Mouse (Mus musculus) heart, postnatal 10 days (tissue): ENCODE results near the gene Folh1. TPM values are rescaled to one million over a fixed set of nuclear protein-coding genes. Genes with fewer than 3 reads are reported as not detected.
A peak's percentile ranks its signal among the peaks of the same experiment; 100 is the strongest.
"Not testable (repeated sequence)": the region's sequence is repeated elsewhere in the genome, so short reads cannot be mapped to it uniquely, and the experiment has no call there.

Experiments used
- DNase-seq, 2 experiments: peaks; one replicate each; pipeline ENCODE4 v3.0.0; 2021
- intact Hi-C: fragments of 180-260 bp; cut with DNase I; formaldehyde crosslinking; loops from one replicate; pipeline ENCODE4 v1.15.1; 2025
- total RNA-seq, 2 experiments: library from RNA; stranded (reverse); gene quantifications; 2 replicates each; pipeline ENCODE4 v1.2.3; 2021

Gene Folh1
- total RNA-seq = not detected

DNA sequence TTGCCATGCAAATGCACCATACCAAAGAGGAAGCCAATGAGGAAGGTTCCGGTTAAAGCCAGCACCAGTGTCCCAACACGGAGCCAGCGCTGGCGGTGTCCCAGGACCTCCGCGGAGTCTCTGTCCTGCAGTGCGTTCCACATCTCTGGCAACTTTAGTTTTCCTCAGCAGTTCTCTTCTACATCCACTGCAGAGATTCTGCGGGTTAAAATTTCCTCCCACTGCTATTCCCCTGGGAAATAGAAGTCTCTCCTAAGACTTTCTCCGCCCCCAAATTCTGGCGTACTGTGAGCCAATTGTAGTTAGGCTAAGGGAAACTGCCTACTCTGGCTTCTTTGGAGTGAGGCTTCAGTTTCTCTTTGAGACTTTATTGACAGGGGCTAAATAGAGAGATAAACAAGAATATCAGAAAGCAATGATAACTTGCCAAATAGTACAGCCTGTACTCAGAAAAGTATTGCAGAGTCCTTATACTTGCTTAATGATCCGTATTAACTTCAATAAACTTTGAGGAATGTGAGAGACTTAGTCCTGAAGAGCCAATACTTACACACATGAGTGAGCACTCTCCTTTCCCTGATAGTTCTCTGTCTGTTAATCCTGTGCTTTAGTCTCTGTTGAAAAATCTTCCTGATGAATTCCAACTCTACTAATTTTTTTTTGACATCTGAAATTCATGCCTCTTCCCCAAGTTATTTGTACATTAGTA is at the start of gene Folh1:
Gene Folh1 (minus strand): TSS at position 327 of the 709 bp plus-strand sequence.
- intact Hi-C loops = no loop called here
- peak in 1 of 2 experiments; percentile 3 for DNase-seq

DNA sequence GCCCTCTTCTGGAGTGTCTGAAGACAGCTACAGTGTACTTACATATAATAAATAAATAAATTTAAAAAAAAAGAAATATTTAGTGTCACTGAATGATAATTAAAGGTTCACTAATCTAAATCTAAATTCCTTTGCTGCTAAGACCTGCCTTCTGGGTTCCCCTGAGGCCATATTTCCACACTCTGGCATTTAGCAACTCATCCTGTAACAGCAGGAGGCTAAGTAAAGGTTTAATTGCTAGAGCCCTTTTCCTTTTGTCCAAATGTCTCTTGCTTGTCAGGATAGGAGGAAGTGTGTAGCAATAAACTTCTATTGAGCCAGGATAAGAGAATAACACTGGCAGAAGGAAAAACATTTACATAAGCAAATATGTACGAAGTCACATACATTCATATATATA is 40.7 kb upstream of the Folh1 start:
- no peak for DNase-seq
- intact Hi-C loops = no loop called here

DNA sequence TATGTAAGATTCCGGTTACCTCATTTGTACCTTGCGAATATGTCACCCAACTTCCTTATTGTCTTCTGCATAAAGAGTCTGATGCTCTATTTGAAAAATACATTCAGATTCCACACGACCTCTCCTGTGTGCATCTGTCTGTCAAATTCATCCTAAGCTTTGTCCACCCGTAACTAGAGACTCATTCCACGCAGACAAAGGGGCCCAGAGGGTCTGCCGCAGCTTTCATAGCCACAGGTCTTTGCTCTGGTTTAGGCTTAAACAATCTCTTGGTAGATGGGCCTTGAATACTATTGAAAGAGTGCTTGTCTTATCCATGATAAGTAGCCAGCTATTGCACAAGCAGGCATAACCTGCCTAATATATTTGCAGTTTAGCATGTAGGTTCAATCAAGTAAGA is 40.0 kb upstream of the Folh1 start:
- DNase-seq, intact Hi-C loops: not testable (repeated sequence)

DNA sequence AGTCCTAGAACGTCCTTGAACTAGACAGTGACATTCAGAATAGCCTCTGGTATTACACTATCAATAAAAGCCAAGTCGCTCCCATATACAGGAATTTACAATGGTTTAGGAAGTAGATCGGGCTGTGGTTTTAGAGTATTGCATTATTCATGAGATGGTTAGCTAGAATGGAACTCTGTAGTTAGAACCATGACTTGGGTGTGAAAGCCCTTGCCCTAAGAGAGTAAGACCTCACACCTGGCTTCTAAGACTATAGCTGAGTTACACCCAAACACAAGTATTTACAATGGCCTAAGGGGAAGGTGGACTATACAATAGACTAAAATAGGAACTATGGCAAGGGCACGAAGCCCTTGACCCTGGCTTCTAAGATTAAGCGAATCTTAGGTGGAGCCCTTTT is 39.5 kb upstream of the Folh1 start:
- DNase-seq, intact Hi-C loops: not testable (repeated sequence)

DNA sequence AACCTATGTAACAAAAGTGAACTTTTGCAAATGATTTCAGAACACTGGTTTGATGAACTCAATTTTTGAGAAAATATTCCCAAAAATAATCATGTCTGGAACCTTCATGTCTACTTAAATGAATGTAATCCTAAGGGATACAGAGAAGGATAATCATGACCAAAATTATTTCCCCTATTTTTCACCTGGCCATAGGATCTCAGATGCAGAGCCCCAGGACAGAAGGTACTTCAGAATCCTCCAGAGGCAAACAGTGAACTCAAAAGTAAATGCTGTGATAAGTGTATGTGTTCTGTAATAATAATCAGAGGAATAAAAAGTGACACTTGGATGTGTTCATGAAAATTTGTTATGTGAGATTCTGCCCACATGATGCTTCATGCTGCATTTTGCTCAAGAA is 19.0 kb upstream of the Folh1 start, which contains the start of gene Vmn2r77:
Gene Vmn2r77 (plus strand): TSS at position 301 of the 400 bp plus-strand sequence.
- DNase-seq = no peak
- intact Hi-C loops = no loop called here

DNA sequence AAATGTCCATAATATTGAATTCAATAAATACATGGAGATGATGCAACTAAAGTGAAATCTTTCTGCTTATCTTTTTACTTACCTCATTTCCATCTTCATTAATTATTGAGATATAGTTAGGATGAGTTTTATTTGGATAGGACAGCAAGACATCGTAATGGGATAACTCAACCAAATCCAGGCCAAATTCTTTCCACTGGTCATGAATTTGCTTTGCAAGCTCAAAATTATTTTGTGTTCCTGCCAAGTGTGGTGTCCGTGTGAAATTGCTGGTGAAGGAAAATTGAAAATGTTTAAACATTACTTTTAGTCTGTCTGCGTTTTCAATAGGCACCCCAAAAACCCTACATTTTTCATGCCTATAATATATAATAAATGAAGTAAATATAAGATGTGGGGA is 4.1 kb downstream of the Folh1 start:
- intact Hi-C loops = no loop called here
- no peak for DNase-seq

DNA sequence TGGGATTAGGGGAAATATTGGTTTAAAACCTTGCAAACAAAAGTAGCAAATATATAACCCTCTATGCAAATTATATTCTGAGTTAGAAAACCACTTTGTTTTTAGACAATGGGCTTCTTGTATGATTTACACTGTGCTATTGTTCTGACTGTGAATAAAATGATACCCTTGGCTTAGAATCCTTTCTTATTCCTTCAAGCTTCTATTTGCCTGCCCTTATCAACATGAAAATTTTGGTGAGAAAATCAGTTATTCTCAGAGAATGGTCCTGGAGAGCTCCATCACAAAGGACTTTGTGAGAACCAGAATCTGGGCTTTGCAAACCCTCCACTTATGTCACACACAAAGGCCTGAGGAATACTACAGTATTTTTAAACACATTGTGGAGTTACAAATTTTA is 11.1 kb downstream of the Folh1 start:
- DNase-seq = no peak
- intact Hi-C loops = no loop called here

DNA sequence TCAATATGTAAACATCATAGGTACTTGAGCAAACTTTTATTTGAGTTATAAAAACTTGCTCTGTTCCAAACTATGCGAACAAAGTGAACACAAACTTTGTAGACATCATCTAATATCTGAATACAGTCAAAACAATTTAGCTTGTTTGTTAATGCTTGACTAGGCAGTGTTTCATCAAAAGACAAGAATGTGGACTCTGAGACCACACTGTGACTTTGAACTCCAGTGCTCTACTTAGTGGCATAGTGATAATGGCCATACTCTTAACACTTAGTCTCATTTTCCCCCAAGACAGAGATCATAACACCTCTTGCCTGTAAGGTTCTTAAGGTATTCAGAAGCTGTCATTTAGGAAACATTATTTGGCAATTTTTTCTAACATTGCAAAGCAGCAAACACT is 15.0 kb downstream of the Folh1 start:
- intact Hi-C loops = no loop called here
- no peak for DNase-seq

DNA sequence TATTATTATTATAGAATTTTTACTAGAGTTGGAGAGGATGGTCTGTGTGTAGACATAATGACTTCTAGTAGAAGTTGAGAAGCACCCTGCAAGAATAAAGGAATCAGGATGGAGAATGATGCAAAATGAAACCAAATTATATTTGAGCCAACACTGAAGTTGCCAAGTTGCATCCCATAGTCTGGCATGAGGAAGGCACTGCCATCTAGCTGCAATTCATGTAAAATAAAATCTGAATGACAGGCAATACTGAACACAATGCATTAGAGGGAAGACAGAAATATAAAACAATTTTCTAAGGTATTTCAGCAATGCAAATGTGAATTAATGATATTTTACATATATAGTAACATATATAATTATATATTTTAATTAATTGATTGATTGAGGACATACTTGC is 50.7 kb downstream of the Folh1 start:
- DNase-seq = no peak
- intact Hi-C loops = no loop called here

DNA sequence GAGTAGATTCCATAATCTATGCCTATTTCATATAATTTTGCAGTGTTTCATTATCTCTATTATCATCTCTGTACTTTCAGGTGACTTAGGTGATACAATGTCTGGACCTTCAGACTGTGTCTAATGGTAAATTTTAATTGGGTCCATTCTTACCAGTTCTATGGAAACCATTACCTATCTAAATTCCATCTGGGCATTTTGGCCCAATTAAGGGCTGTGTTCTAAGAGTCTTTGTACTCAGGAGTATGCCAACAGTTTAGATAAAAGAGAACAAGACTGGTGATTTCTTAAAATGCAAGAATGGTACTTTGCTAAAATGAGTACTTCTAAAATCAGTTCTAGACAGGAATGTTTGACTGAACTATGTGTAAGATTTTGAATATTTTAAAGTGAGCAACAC is 87.7 kb downstream of the Folh1 start, which contains the start of gene Olfr292:
Gene Olfr292 (plus strand): TSS at position 301 of the 400 bp plus-strand sequence.
- intact Hi-C loops = no loop called here
- no peak for DNase-seq

Other genes starting within 250 kb of the Folh1 start
- not detected for gene Olfr295, start 192.1 kb downstream of the Folh1 start, total RNA-seq
- not detected for gene Olfr294, start 159.3 kb downstream of the Folh1 start, total RNA-seq
- not detected for gene Olfr293, start 126.9 kb downstream of the Folh1 start, total RNA-seq
- not detected for gene Olfr292, start 87.6 kb downstream of the Folh1 start, total RNA-seq
- gene Vmn2r77, start 19.1 kb upstream of the Folh1 start, total RNA-seq = not detected
- gene Vmn2r78, start 139.2 kb upstream of the Folh1 start, total RNA-seq = not detected
- not detected for gene Vmn2r79, start 220.2 kb upstream of the Folh1 start, total RNA-seq